Mouse (Mus musculus) bone marrow macrophage, adult 2 months (primary cell): ENCODE data around the gene Cd28.

Experiments
- CTCF ChIP-seq: IDR thresholded peaks from 2 replicates; pipeline ENCODE4 v1.5.1; 2012; ENCODE audit warnings: low read depth, mild to moderate bottlenecking, low read length, moderate library complexity
- POLR2A ChIP-seq: IDR thresholded peaks from 2 replicates; pipeline ENCODE4 v1.6.1; 2012; ENCODE audit warnings: mild to moderate bottlenecking, low read depth, low read length, borderline replicate concordance

DNA sequence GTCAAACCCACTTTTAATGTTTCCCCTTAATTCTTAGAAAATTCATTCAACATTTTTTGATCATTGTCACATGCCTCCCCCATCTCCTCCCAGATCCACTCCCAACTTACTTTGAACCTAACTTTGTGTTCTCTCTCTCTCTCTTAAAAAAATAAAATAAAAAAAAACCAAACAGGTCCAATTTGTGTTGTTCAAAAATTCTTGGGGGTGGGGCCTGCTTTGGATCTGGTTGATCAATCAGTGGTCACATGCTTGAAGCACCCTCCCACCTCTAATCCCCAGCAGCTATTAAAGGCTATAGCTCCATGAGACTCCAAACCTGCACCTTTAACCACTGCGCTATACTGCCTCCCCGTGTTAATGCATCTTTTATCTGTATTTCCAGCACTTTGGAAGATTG is 46.9 kb upstream of the Cd28 start:
- no peak for TF ChIP-seq POLR2A
- no peak for TF ChIP-seq CTCF
